Mouse (Mus musculus): ENCODE measurements around the gene Kazn.

DNA sequence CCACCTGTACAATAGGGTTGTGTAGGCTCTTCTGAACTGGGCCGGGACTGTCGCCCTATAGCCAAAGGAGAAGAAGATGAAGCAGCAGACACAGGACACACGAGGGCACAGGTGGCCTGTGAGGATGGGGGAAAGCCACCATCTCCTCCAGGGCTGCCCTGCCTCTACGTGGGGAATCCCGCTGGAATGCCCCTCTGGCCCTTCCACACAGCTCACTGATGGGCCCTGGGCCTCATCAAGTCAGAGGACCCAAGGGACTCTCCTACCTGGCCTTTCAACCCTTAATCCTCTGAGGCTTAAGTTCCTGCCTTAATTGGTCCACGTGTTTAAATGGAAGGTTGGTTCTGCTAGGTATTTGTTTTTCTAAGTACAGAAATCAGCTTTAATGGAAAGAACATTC, 95.9 kb downstream of the Kazn start:
- TF ChIP-seq CTCF (conservative IDR thresholded peaks at IDR 0.05; ENCODE audit: low read length), result no peak
- no peak for TF ChIP-seq POU5F1 (IDR thresholded peaks at IDR 0.05; ENCODE audit: borderline replicate concordance, low read length)
- TF ChIP-seq NANOG (IDR thresholded peaks at IDR 0.05; ENCODE audit: borderline replicate concordance, low read length), result no peak

Measured in E14TG2a.4 (cell line).